Mouse (Mus musculus) megakaryocyte, embryonic 14.5 days (primary cell): ENCODE measurements at regions not wholly inside any gene's neighbourhood (a gene's known extent, or its start where the extent isn't known, plus 50 kb on each side); places are given as distances from the start of the nearest gene placed in this dataset.
A peak's percentile ranks its signal among the peaks of the same experiment; 100 is the strongest.

ENCODE experiments used
- H3K27me3 ChIP-seq: replicated peaks from 2 replicates; pipeline ENCODE3; 2012; ENCODE audit warnings: inconsistent platforms
- H3K36me3 ChIP-seq: replicated peaks from 2 replicates; pipeline ENCODE3; 2012; ENCODE audit warnings: low read length, inconsistent platforms, mixed read lengths
- H3K4me1 ChIP-seq: 2 replicates; pipeline ENCODE4 v1.6.1; 2012; ENCODE audit warnings: inconsistent platforms
- H3K4me3 ChIP-seq: replicated peaks from 2 replicates; pipeline ENCODE3; 2012; ENCODE audit warnings: moderate library complexity, mild to moderate bottlenecking, inconsistent platforms
- H3K9me3 ChIP-seq: 2 replicates; pipeline ENCODE4 v1.6.1; 2012; ENCODE audit warnings: inconsistent platforms
- FLI1 ChIP-seq: IDR thresholded peaks from 2 replicates; pipeline ENCODE4 v1.6.1; 2012; ENCODE audit warnings: low read length, inconsistent platforms, mixed read lengths
- GATA1 ChIP-seq: IDR thresholded peaks from 3 replicates; pipeline ENCODE4 v1.6.1; 2012; ENCODE audit warnings: mixed read lengths, low read length, inconsistent platforms, borderline replicate concordance

DNA sequence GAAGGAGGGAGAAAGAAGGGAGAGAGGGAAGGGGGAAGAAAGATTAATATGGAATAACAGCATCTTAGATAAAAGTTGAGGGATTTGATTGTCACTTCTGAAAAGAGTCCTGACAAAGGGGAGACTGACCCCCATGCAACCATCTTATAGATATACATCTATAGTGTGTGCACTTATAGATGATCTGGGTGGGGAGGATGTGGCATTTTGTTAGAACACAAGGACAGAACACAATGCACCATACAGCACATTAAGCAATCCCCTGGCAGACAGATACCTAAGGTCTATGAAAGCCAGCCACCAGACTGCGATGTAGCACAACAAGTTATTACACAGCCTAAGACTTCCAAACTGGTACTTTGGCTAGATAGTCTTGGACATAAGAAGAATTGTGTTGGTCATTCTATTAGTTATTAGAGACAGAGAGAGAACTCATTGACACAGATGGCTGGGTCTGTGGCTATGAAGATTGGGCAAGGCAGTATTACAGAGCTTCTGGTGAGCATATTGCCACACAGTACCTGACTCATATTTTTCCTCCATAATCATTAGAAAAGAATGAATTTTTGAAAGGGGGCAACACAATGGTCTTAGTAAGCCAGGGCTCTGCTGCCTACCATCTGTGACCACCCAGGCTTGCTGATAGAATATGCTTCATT, 126.3 kb upstream of the Itgb1 start:
- Histone ChIP-seq H3K27me3 (peaks cover 26% of the 10 kb centered on the region), H3K9me3 (0 out of 2 replicates have a peak, but pooled peaks cover 4% of the 10 kb centered on the region), H3K4me1 (peaks cover 22% of the 10 kb centered on the region), H3K36me3 (no peaks in the 10 kb centered on the region), H3K4me3 (no peak overlapping the region)
- TF ChIP-seq GATA1 (no peak), FLI1 (no peak)

DNA sequence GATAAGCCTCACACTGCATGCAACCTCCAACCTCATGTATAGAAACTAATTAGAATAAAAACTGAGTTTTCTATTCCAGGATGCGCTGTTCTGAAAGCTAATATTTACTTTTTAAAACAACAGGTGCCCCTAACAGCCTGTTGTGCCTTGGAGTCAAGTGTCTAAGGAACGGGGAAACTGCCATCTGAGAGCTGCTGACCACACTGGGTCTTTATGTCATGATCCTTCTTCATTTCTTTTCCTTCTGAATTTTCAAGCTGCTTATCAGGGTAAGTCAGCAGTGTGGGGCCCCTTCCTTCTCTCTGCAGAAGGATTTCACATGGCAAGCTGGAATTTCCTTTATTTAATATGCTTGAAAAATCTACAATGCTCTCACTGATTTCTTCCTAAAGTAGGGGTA, 125.0 kb upstream of the Itgb1 start:
- TF ChIP-seq GATA1 (no peak), FLI1 (no peak)
- Histone ChIP-seq H3K4me3 (peak overlapping the region; percentile 23), H3K36me3 (no peaks in the 10 kb centered on the region), H3K9me3 (peaks cover 9% of the 10 kb centered on the region; the same call in 1 of the 2 replicates), H3K27me3 (peaks cover 26% of the 10 kb centered on the region), H3K4me1 (peaks cover 22% of the 10 kb centered on the region)

DNA sequence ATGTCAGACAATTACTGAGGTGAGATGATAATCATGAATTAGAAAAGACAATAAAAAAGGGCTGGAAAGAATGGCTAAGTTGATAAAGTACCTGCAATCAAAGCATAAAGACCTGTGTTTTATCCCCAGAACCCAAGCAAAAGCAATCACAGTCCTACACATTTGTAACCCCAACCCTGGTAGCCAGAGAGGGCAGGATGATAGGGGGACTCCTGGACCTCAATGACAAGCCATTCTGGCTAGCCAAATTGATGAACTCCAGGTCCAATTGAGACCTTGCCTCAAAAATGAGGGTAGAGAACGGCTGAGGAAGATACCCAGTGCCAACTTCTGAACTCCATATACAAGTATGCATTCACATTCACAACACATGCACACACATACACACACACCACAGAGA, 124.4 kb upstream of the Itgb1 start:
- Histone ChIP-seq H3K9me3 (peaks cover 9% of the 10 kb centered on the region; the same call in 1 of the 2 replicates), H3K4me1 (peaks cover 22% of the 10 kb centered on the region), H3K36me3 (no peaks in the 10 kb centered on the region), H3K4me3 (no peak overlapping the region), H3K27me3 (peaks cover 26% of the 10 kb centered on the region)
- TF ChIP-seq GATA1 (no peak), FLI1 (no peak)

DNA sequence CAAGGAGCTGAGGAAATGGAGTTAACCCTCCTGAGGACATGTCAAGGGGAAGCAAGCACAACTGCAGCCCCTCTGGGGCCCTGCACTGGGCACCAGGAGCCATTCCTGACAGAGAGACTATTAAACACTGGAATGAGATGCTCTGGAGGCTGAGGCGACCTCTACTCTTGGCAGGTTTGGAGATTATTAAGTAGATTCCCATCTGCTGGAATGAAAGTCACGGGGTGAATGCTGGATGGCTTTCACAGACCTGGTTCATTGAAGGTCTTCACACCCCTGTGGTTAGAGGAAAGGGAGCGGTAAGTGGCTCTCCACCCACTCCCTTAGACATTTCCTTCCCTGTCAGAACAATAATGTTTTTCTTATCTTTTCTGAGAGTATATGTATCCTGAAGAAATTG, 122.8 kb upstream of the Itgb1 start:
- Histone ChIP-seq H3K27me3 (peaks cover 26% of the 10 kb centered on the region), H3K9me3 (peaks cover 9% of the 10 kb centered on the region; the same call in 1 of the 2 replicates), H3K4me3 (no peak overlapping the region), H3K36me3 (no peaks in the 10 kb centered on the region), H3K4me1 (peaks cover 22% of the 10 kb centered on the region)
- TF ChIP-seq FLI1 (no peak), GATA1 (no peak)

DNA sequence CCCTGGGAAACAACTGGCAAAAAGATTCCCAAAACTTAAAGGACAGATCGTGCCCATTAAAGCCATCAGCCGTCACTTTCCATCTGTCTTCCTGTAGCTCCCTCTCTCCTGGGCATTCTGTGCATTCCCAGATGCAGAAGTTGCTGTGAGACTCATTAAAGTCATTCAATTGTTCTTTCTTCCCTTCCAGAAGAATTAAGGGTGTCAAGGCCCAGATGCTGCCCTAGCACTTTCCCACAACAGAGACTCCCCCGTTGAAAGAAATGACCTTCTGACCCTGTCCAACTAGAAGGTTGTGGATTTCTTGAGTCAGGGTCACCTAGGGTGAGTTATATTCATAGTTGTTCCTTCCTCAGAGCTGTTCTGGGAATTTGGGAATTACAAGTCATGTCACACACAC, 121.7 kb upstream of the Itgb1 start:
- H3K4me1 ChIP-seq: peaks cover 22% of the 10 kb centered on the region
- no peaks in the 10 kb centered on the region for H3K36me3 ChIP-seq
- peaks cover 19% of the 10 kb centered on the region for H3K27me3 ChIP-seq
- H3K9me3 ChIP-seq: peaks cover 5% of the 10 kb centered on the region; the same call in 1 of the 2 replicates
- H3K4me3 ChIP-seq: no peak overlapping the region
- TF ChIP-seq GATA1 (no peak), FLI1 (no peak)

DNA sequence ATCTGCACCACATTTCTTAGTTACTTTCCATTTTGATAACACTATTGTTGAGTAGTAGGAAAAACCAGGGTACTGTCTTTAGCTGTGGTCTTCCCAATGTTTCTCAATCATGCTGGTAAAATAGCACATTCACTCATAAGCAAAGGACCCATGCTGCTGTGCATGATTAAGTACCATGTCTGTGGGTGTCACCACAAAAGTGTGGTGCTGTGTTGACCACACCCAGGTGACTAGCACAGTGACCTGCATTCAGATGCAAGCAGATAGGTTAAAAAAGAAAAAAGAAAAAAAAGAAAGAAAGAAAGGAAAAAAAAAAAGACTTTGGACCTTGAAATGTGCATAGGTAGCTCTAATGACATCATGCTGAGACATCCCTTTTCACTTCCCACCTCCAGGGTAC, 113.2 kb upstream of the Itgb1 start:
- Histone ChIP-seq H3K36me3 (no peaks in the 10 kb centered on the region), H3K9me3 (peaks cover 7% of the 10 kb centered on the region), H3K27me3 (peaks cover 3% of the 10 kb centered on the region), H3K4me1 (no peaks in the 10 kb centered on the region), H3K4me3 (no peak overlapping the region)
- no peak for TF ChIP-seq GATA1
- TF ChIP-seq FLI1: no peak

DNA sequence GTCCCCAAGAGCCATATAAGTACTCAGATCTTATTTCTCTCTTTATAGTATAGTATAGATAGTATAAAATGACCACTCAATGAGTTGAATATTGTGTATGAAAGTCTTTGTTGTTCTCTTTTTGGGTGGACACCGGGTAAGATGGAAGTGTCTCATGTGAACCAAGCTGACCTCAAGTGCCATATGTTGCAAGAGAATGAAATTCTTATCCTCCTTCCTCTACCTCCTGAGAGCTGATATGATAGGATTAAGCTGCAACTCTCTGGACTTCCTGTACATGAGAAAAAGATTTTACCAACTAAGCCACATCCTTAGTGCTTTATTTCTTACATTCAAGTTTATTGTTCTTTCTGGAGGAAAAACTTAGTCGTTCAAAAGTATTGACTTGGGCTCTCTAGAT, 91.3 kb upstream of the Itgb1 start:
- TF ChIP-seq FLI1 (no peak), GATA1 (no peak)
- H3K4me1 ChIP-seq: no peaks in the 10 kb centered on the region
- no peak overlapping the region for H3K4me3 ChIP-seq
- H3K36me3 ChIP-seq: no peaks in the 10 kb centered on the region
- peaks cover 9% of the 10 kb centered on the region for H3K27me3 ChIP-seq
- H3K9me3 ChIP-seq: no peaks in the 10 kb centered on the region

DNA sequence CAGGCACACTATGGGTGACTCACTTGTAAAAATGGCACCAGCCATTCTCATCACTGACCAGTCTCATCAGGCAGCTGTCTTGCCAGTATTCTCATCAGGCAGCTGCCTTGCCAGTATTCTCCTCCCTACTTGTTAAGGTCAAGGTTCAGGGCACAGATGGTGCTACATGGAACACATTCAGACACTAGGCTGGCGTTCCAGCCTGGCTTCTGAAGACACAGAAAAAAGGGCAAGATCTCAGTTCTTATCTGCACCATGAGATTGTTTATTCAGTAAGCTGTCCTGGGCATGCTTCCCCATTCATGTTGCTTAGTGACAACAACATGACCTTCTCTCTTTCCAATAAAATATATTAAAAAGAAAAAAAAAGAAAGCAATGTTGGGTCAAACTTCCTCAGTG, 90.7 kb upstream of the Itgb1 start:
- no peak for TF ChIP-seq GATA1
- TF ChIP-seq FLI1: no peak
- Histone ChIP-seq H3K4me1 (no peaks in the 10 kb centered on the region), H3K9me3 (no peaks in the 10 kb centered on the region), H3K36me3 (no peaks in the 10 kb centered on the region), H3K27me3 (peaks cover 5% of the 10 kb centered on the region), H3K4me3 (no peak overlapping the region)

DNA sequence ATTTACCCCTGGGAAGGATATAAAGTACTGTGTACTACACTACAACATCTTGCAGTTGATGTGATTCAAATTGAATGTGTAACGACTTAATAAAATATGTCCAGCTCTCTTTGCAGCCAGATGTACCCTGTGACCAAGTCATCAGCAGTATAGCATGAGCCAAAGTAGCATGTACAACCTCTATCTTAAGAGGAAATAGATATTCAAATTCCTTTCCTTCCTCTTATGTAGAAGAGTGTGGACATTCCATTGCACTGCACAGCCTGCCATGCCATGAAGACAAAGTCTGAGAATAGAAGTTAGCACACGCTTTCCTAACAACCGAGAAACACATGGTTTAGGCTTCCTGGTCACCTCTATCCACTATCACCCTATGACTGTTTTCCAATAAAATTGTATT, 79.9 kb upstream of the Itgb1 start:
- no peaks in the 10 kb centered on the region for H3K9me3 ChIP-seq
- H3K4me3 ChIP-seq: no peak overlapping the region
- TF ChIP-seq GATA1 (no peak), FLI1 (no peak)
- H3K36me3 ChIP-seq: no peaks in the 10 kb centered on the region
- H3K27me3 ChIP-seq: no peaks in the 10 kb centered on the region
- H3K4me1 ChIP-seq: 0 out of 2 replicates have a peak, but pooled peaks cover 3% of the 10 kb centered on the region

DNA sequence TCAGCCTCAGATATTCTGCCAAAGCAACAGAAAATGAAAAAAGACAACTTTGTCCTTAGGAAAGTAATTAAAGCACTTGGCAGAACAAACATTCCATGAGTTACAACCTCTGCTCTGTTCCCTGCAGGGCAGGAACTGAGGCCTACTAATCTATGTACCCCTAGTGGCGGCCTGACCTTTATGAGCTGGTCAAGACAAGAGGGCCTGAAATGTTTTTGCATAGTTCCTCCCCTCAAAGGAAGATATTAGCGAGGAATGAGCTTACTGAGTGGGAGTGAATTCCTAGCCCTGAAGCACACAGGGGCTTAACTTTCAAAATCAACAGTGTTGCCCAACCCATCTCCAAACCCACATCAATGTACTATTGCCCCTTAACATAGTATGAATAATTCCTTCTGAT, 76.6 kb upstream of the Itgb1 start:
- Histone ChIP-seq H3K27me3 (no peaks in the 10 kb centered on the region), H3K4me1 (0 out of 2 replicates have a peak, but pooled peaks cover 3% of the 10 kb centered on the region), H3K4me3 (no peak overlapping the region), H3K36me3 (no peaks in the 10 kb centered on the region), H3K9me3 (no peaks in the 10 kb centered on the region)
- TF ChIP-seq GATA1 (no peak), FLI1 (no peak)
